Mouse (Mus musculus): ENCODE data around the gene Ror1. TPM values are rescaled to one million over a fixed set of nuclear protein-coding genes. Genes with fewer than 3 reads are reported as not detected.

Ror1 gene
- total RNA-seq, 1 experiment = 2.2 TPM

DNA sequence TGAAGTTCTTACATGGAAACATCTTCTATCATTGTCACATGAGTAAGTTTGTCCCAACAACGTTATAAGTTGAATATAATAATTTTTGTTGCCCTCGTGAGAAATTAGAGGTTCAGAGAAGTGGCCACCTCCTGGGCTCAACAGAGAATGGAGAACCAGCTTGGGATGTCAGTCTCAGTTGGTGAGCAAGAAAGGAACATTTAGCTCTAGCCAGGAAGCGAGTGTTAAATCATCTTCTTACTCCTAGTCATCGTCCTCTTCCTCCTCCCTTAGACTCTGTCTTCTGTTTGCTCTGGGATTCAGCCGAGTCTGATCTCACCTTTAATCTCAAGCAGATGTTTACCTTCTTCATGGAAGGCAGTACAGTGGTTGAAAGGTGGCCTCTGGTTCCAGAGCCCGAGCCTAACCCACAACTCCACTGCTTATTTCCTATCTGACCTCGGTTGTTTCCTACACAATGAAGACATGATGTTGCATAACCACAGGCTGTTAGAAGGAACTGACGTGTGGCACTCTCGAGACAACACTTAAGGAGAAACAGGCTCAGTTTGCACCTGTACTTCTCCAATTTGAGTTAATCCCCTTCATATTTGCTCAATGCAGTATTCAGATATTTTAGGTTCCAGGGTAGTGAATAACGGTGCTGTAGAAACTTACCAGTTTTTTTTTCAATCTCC, 175.6 kb downstream of the Ror1 start:
- Histone ChIP-seq H3K4me3 (ENCODE audit: insufficient read depth in 1 of 2, low read depth in 1 of 2, low read length in 2 of 2, poor library complexity in 1 of 2, severe bottlenecking in 1 of 2) (no peak overlapping the region), H3K4me1 (ENCODE audit: control insufficient read depth in 2 of 2, insufficient read depth in 2 of 2, low read length in 2 of 2, poor library complexity in 1 of 2) (no peaks in the 10 kb centered on the region), H3K9ac (ENCODE audit: insufficient read depth, low read depth, low read length, poor library complexity, severe bottlenecking) (no peak overlapping the region), H3K27ac (ENCODE audit: insufficient read depth, low read depth, low read length, poor library complexity, severe bottlenecking) (no peak overlapping the region), H3K9me3 (ENCODE audit: control insufficient read depth, insufficient read depth, low read depth, low read length) (no peaks in the 10 kb centered on the region), H3K36me3 (ENCODE audit: control insufficient read depth, insufficient read depth, low read length, poor library complexity, severe bottlenecking) (no peaks in the 10 kb centered on the region)
- TF ChIP-seq MAFK (IDR thresholded peaks at IDR 0.05; ENCODE audit: insufficient read depth, low read depth, low read length) = no peak
- no peak for TF ChIP-seq HCFC1 (IDR thresholded peaks at IDR 0.05; ENCODE audit: borderline replicate concordance, insufficient read depth, low read length)
- no peak for TF ChIP-seq CHD2 (IDR thresholded peaks at IDR 0.05; ENCODE audit: low read depth, low read length)
- TF ChIP-seq ZC3H11A (IDR thresholded peaks at IDR 0.05; ENCODE audit: borderline replicate concordance, low read depth, low read length) = no peak
- in situ Hi-C loops (cut with MboI; ENCODE audit: low sequenced_read_pairs in 2 of 2, unreplicated experiment in 2 of 2) = no loop called here
- no peak for DNase-seq (ENCODE audit: low read depth, low spot score)

DNA sequence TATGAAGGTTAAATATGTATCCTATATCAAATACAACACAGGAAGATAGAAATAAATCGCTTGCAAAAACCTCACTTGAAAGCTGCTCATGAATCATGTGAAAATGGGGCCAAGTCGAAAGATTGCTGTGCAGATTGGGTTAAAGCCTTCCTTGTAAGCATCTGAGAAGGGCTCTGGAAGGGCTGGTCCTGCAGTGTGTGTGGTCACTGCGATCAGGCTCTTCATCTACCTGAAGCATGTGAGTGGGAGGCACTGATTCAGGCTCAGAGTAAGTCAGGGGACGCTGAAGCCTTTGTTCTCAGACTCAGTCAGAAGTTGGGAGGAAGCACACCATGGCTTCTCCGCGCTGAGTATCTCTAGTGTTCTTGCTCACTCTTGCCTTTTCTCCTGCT, 176.1 kb downstream of the Ror1 start:
- no peak for DNase-seq (ENCODE audit: low read depth, low spot score)
- H3K36me3 ChIP-seq (ENCODE audit: control insufficient read depth, insufficient read depth, low read length, poor library complexity, severe bottlenecking) = no peaks in the 10 kb centered on the region
- in situ Hi-C loops (cut with MboI; ENCODE audit: low sequenced_read_pairs in 2 of 2, unreplicated experiment in 2 of 2) = no loop called here
- H3K9me3 ChIP-seq (ENCODE audit: control insufficient read depth, insufficient read depth, low read depth, low read length) = no peaks in the 10 kb centered on the region
- no peak overlapping the region for H3K4me3 ChIP-seq (ENCODE audit: insufficient read depth in 1 of 2, low read depth in 1 of 2, low read length in 2 of 2, poor library complexity in 1 of 2, severe bottlenecking in 1 of 2)
- no peak overlapping the region for H3K27ac ChIP-seq (ENCODE audit: insufficient read depth, low read depth, low read length, poor library complexity, severe bottlenecking)
- no peak overlapping the region for H3K9ac ChIP-seq (ENCODE audit: insufficient read depth, low read depth, low read length, poor library complexity, severe bottlenecking)
- TF ChIP-seq HCFC1 (IDR thresholded peaks at IDR 0.05; ENCODE audit: borderline replicate concordance, insufficient read depth, low read length) (no peak), ZNF384 (IDR thresholded peaks at IDR 0.05; ENCODE audit: low read depth, low read length) (no peak), MAFK (IDR thresholded peaks at IDR 0.05; ENCODE audit: insufficient read depth, low read depth, low read length) (no peak), ZC3H11A (IDR thresholded peaks at IDR 0.05; ENCODE audit: borderline replicate concordance, low read depth, low read length) (no peak), CHD2 (IDR thresholded peaks at IDR 0.05; ENCODE audit: low read depth, low read length) (no peak)
- H3K4me1 ChIP-seq (ENCODE audit: control insufficient read depth in 2 of 2, insufficient read depth in 2 of 2, low read length in 2 of 2, poor library complexity in 1 of 2) = no peaks in the 10 kb centered on the region

DNA sequence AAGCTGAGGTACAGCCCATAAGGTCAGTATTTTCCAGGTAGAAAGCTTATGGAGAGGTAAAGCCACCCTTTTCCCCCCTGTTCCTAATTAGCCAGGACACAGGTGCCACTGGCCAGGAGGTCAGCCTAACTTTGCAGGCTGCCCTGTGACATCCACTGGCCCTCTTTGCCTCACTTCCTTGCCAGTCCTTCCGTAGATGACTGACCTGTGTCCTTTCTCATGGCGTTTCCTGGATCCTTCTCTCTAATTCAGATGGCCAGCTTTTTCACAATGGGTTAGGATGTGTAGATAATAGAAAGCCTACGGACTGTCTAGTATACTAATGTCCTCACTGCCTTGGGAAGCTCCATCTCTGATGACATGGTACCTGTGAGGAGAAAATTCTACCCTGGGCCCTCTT, 177.8 kb downstream of the Ror1 start:
- no peak overlapping the region for H3K4me3 ChIP-seq (ENCODE audit: insufficient read depth in 1 of 2, low read depth in 1 of 2, low read length in 2 of 2, poor library complexity in 1 of 2, severe bottlenecking in 1 of 2)
- H3K9ac ChIP-seq (ENCODE audit: insufficient read depth, low read depth, low read length, poor library complexity, severe bottlenecking) = no peak overlapping the region
- H3K9me3 ChIP-seq (ENCODE audit: control insufficient read depth, insufficient read depth, low read depth, low read length) = no peaks in the 10 kb centered on the region
- no peaks in the 10 kb centered on the region for H3K36me3 ChIP-seq (ENCODE audit: control insufficient read depth, insufficient read depth, low read length, poor library complexity, severe bottlenecking)
- in situ Hi-C loops (cut with MboI; ENCODE audit: low sequenced_read_pairs in 2 of 2, unreplicated experiment in 2 of 2) = no loop called here
- DNase-seq (ENCODE audit: low read depth, low spot score) = no peak
- no peak overlapping the region for H3K27ac ChIP-seq (ENCODE audit: insufficient read depth, low read depth, low read length, poor library complexity, severe bottlenecking)
- TF ChIP-seq MAFK (IDR thresholded peaks at IDR 0.05; ENCODE audit: insufficient read depth, low read depth, low read length) = no peak
- no peak for TF ChIP-seq ZNF384 (IDR thresholded peaks at IDR 0.05; ENCODE audit: low read depth, low read length)
- no peak for TF ChIP-seq HCFC1 (IDR thresholded peaks at IDR 0.05; ENCODE audit: borderline replicate concordance, insufficient read depth, low read length)
- TF ChIP-seq ZC3H11A (IDR thresholded peaks at IDR 0.05; ENCODE audit: borderline replicate concordance, low read depth, low read length) = no peak
- TF ChIP-seq CHD2 (IDR thresholded peaks at IDR 0.05; ENCODE audit: low read depth, low read length) = no peak
- H3K4me1 ChIP-seq (ENCODE audit: control insufficient read depth in 2 of 2, insufficient read depth in 2 of 2, low read length in 2 of 2, poor library complexity in 1 of 2) = no peaks in the 10 kb centered on the region

- in situ Hi-C loops (cut with MboI; ENCODE audit: low sequenced_read_pairs in 2 of 2, unreplicated experiment in 2 of 2) = no loop called here
- H3K9me3 ChIP-seq (ENCODE audit: control insufficient read depth, insufficient read depth, low read depth, low read length) = no peaks in the 10 kb centered on the region
- no peaks in the 10 kb centered on the region for H3K36me3 ChIP-seq (ENCODE audit: control insufficient read depth, insufficient read depth, low read length, poor library complexity, severe bottlenecking)
- no peak overlapping the region for H3K4me3 ChIP-seq (ENCODE audit: insufficient read depth in 1 of 2, low read depth in 1 of 2, low read length in 2 of 2, poor library complexity in 1 of 2, severe bottlenecking in 1 of 2)
- no peak overlapping the region for H3K9ac ChIP-seq (ENCODE audit: insufficient read depth, low read depth, low read length, poor library complexity, severe bottlenecking)
- no peak overlapping the region for H3K27ac ChIP-seq (ENCODE audit: insufficient read depth, low read depth, low read length, poor library complexity, severe bottlenecking)
- no peaks in the 10 kb centered on the region for H3K4me1 ChIP-seq (ENCODE audit: control insufficient read depth in 2 of 2, insufficient read depth in 2 of 2, low read length in 2 of 2, poor library complexity in 1 of 2)
- no peak for DNase-seq (ENCODE audit: low read depth, low spot score)
- no peak for TF ChIP-seq ZNF384 (IDR thresholded peaks at IDR 0.05; ENCODE audit: low read depth, low read length)
- TF ChIP-seq HCFC1 (IDR thresholded peaks at IDR 0.05; ENCODE audit: borderline replicate concordance, insufficient read depth, low read length) = no peak
- no peak for TF ChIP-seq ZC3H11A (IDR thresholded peaks at IDR 0.05; ENCODE audit: borderline replicate concordance, low read depth, low read length)
- TF ChIP-seq MAFK (IDR thresholded peaks at IDR 0.05; ENCODE audit: insufficient read depth, low read depth, low read length) = no peak
- TF ChIP-seq CHD2 (IDR thresholded peaks at IDR 0.05; ENCODE audit: low read depth, low read length) = no peak
These were observed 178.4 kb downstream of the Ror1 start for GRCm38 (mm10) chr4:100273807-100274480.
